Mouse (Mus musculus) E14TG2a.4 (cell line): ENCODE measurements around the gene Usp35.

Experiments
- CTCF ChIP-seq: conservative IDR thresholded peaks from 2 replicates; pipeline ENCODE4 v1.5.1; 2014; ENCODE audit warnings: low read length
- NANOG ChIP-seq: IDR thresholded peaks from 2 replicates; pipeline ENCODE4 v1.6.1; 2014; ENCODE audit warnings: borderline replicate concordance, low read length, mixed read lengths
- POU5F1 ChIP-seq: IDR thresholded peaks from 2 replicates; pipeline ENCODE4 v1.6.1; 2014; ENCODE audit warnings: low read length, borderline replicate concordance

- TF ChIP-seq CTCF, result no peak
- no peak for TF ChIP-seq POU5F1
- no peak for TF ChIP-seq NANOG
Observed at GRCm38 (mm10) chr7:97330931-97331645, 732 bp downstream of the Usp35 start.
